ENCODE assay signal across 8 mouse cellular contexts in genomic region chr2:65189346-65189745, GRCm38 (mm10). TPM values are rescaled to one million over a fixed set of nuclear protein-coding genes. Genes with fewer than 3 reads are reported as not detected.
DNase-seq lines count a peak whose midpoint lies in the region; ATAC-seq and TF ChIP-seq lines count a peak whose summit lies in the region.

No protein-coding gene starts in this region.

- H3K4me1 ChIP-seq in heart, embryonic 12.5 days (replicated peaks): peaks cover 43% of the 10 kb centered on the region
- H3K4me1 ChIP-seq in limb, embryonic 11.5 days (ENCODE audit: control insufficient read depth, insufficient read depth, low read length): no peaks in the 10 kb centered on the region

- no peaks in the 10 kb centered on the region for H3K36me3 ChIP-seq in heart, embryonic 12.5 days
- no peaks in the 10 kb centered on the region for H3K36me3 ChIP-seq in limb, embryonic 11.5 days (ENCODE audit: control insufficient read depth, insufficient read depth, low read length)

- peak overlapping the region; percentile 63 for H3K27ac ChIP-seq in heart, embryonic 12.5 days (ENCODE audit: poor library complexity, severe bottlenecking)
- H3K27ac ChIP-seq in limb, embryonic 11.5 days (replicated peaks; ENCODE audit: low read depth, low read length): no peak overlapping the region
- H3K27ac ChIP-seq in left cerebral cortex, adult 2 months: no peak overlapping the region; the same call in 1 of the 2 replicates

- peak overlapping the region; percentile 29 for H3K4me2 ChIP-seq in heart, embryonic 12.5 days
- H3K4me2 ChIP-seq in limb, embryonic 11.5 days (ENCODE audit: low read depth, severe bottlenecking): no peak overlapping the region

- H3K9ac ChIP-seq in heart, embryonic 12.5 days: no peak overlapping the region
- no peak overlapping the region for H3K9ac ChIP-seq in limb, embryonic 11.5 days (ENCODE audit: low read length)

- H3K27me3 ChIP-seq in heart, embryonic 12.5 days (replicated peaks): no peaks in the 10 kb centered on the region
- no peaks in the 10 kb centered on the region for H3K27me3 ChIP-seq in limb, embryonic 11.5 days (ENCODE audit: control insufficient read depth, insufficient read depth, low read length)

- TF ChIP-seq CTCF in left cerebral cortex, adult 2 months (IDR thresholded peaks at IDR 0.05): no peak

- no peak overlapping the region for H3K4me3 ChIP-seq in heart, embryonic 12.5 days
- no peak overlapping the region for H3K4me3 ChIP-seq in limb, embryonic 11.5 days (ENCODE audit: low read depth, low read length)
- H3K4me3 ChIP-seq in left cerebral cortex, adult 2 months: no peak overlapping the region

- WGBS in heart, embryonic 12.5 days: 28% methylated on average over 7 of the region's 7 CpGs
- 55% methylated on average over 7 of the region's 7 CpGs for WGBS in limb, embryonic 11.5 days

- peak; percentile 75 for ATAC-seq in heart, embryonic 12.5 days (ENCODE audit: insufficient number of reproducible peaks, low FRiP score)
- no peak for ATAC-seq in limb, embryonic 11.5 days (ENCODE audit: insufficient number of reproducible peaks, low FRiP score, low TSS enrichment, low read depth)
- ATAC-seq in monocyte, adult 5-6 weeks (replicated peaks; ENCODE audit: insufficient number of reproducible peaks, low FRiP score, low TSS enrichment, poor library complexity, severe bottlenecking): peak; percentile 86

- intact Hi-C loops in left cerebral cortex, adult 2 months (cut with DNase I): no loop called here

- no peaks in the 10 kb centered on the region for H3K9me3 ChIP-seq in heart, embryonic 12.5 days (replicated peaks)
- no peaks in the 10 kb centered on the region for H3K9me3 ChIP-seq in limb, embryonic 11.5 days (ENCODE audit: control insufficient read depth, low read length)

- peak; percentile 56 for DNase-seq in adrenal gland, postnatal 10 days
- DNase-seq in adrenal gland, adult 18-20 months (ENCODE audit: low spot score in 2 of 2): no peak
- peak; percentile 36 for DNase-seq in limb, embryonic 11.5 days (ENCODE audit: low spot score)
- no peak for DNase-seq in left cerebral cortex, adult 2 months (ENCODE audit: extremely low spot score in 1 of 2, low spot score in 2 of 2)
- no peak for DNase-seq in left cerebral cortex, adult 18-20 months (ENCODE audit: low spot score in 2 of 2)
- no peak for DNase-seq in urinary bladder, postnatal 4 days (ENCODE audit: low spot score in 2 of 2)

RNA-seq across cellular contexts. Expression of gene Cobll1, which starts 49.9 kb away (rescaled TPM):
- 100 to 1,000 TPM; 106 to 124 TPM for total RNA-seq in adrenal gland, postnatal 10 days (2021)
- total RNA-seq in adrenal gland, adult 18-20 months (2021): 100 to 1,000 TPM; 271 to 319 TPM
- polyA plus RNA-seq in heart, embryonic 12.5 days (2016; fragmentation: Nextera tagmentation; extraction: Ambion mirVana): 12.8 and 14.5 TPM in 2 replicates
- 1.6 and 2.8 TPM in 2 replicates for polyA plus RNA-seq in limb, embryonic 11.5 days (2014; fragmentation: Nextera tagmentation; extraction: Ambion mirVana)
- 3.8 to 17.0 TPM (median 4.2 TPM) in 3 replicates for total RNA-seq in monocyte, adult 5-6 weeks (2017)
- 1 to 10 TPM; 7.0 to 7.1 TPM for total RNA-seq in left cerebral cortex, adult 2 months (2021)
- 1 to 10 TPM; 6.3 to 7.3 TPM for total RNA-seq in left cerebral cortex, adult 18-20 months (2021)

Comparison
In these comparisons a context has a peak if more than half of its experiments do, and no peak if none do; other contexts are left out.
1. DNase-seq: peak in adrenal gland, postnatal 10 days (single experiment) and limb, embryonic 11.5 days (single experiment); none in adrenal gland, adult 18-20 months (0 of 2), left cerebral cortex, adult 2 months (0 of 2), left cerebral cortex, adult 18-20 months (0 of 2) and urinary bladder, postnatal 4 days (0 of 2).